Mouse (Mus musculus): ENCODE data around the gene Gpr35. TPM values are rescaled to one million over a fixed set of nuclear protein-coding genes. Genes with fewer than 3 reads are reported as not detected.
"Not testable (repeated sequence)": the region's sequence is repeated elsewhere in the genome, so short reads cannot be mapped to it uniquely, and the experiment has no call there.

Gene Gpr35
- total RNA-seq, 2 experiments from 2014 or later = 0.13 to 0.66 TPM

- no peak for DNase-seq (ENCODE audit: low spot score in 2 of 2)
Measured at GRCm38 (mm10) chr1:92930171-92930706, 20.4 kb upstream of the Gpr35 start.

GRCm38 (mm10) chr1:92933611-92934010, 17.1 kb upstream of the Gpr35 start:
- DNase-seq (ENCODE audit: low spot score in 2 of 2) = no peak

- peak; percentile 68 to 89 for DNase-seq (ENCODE audit: low spot score in 2 of 2)
Measured at GRCm38 (mm10) chr1:92934182-92934827, 16.4 kb upstream of the Gpr35 start, which contains the start of gene Capn10. Gene Capn10, plus strand, starts transcription at chr1:92934376.

GRCm38 (mm10) chr1:92935054-92935962, 15.4 kb upstream of the Gpr35 start:
- peak in 1 of 2 experiments; percentile 41 for DNase-seq (ENCODE audit: low spot score in 2 of 2)

- no peak for DNase-seq (ENCODE audit: low spot score in 2 of 2)
Measured at GRCm38 (mm10) chr1:92935977-92936376, 14.7 kb upstream of the Gpr35 start.

- no peak for DNase-seq (ENCODE audit: low spot score in 2 of 2)
Measured at GRCm38 (mm10) chr1:92936467-92936866, 14.2 kb upstream of the Gpr35 start.

- DNase-seq (ENCODE audit: low spot score in 2 of 2) = no peak
Measured at GRCm38 (mm10) chr1:92937797-92938196, 12.9 kb upstream of the Gpr35 start.

- DNase-seq (ENCODE audit: low spot score in 2 of 2) = no peak
Measured at GRCm38 (mm10) chr1:92939746-92940145, 10.9 kb upstream of the Gpr35 start.

- no peak for DNase-seq (ENCODE audit: low spot score in 2 of 2)
Measured at GRCm38 (mm10) chr1:92943219-92943989, 7.3 kb upstream of the Gpr35 start.

- DNase-seq (ENCODE audit: low spot score in 2 of 2) = no peak
Measured at GRCm38 (mm10) chr1:92947966-92948365, 2.7 kb upstream of the Gpr35 start.

GRCm38 (mm10) chr1:92949426-92949825, 1.2 kb upstream of the Gpr35 start:
- no peak for DNase-seq (ENCODE audit: low spot score in 2 of 2)

- DNase-seq (ENCODE audit: low spot score in 2 of 2) = peak in 1 of 2 experiments; percentile 1
Measured at GRCm38 (mm10) chr1:92953641-92954040, 3.0 kb downstream of the Gpr35 start.

GRCm38 (mm10) chr1:92956571-92957335, 6.1 kb downstream of the Gpr35 start:
- peak; percentile 18 to 58 for DNase-seq (ENCODE audit: low spot score in 2 of 2)

GRCm38 (mm10) chr1:92958999-92959398, 8.3 kb downstream of the Gpr35 start:
- no peak for DNase-seq (ENCODE audit: low spot score in 2 of 2)

GRCm38 (mm10) chr1:92970791-92971190, 20.1 kb downstream of the Gpr35 start:
- DNase-seq (ENCODE audit: low spot score in 2 of 2) = not testable (repeated sequence)

- DNase-seq (ENCODE audit: low spot score in 2 of 2) = no peak
Measured at GRCm38 (mm10) chr1:92971879-92972795, 21.5 kb downstream of the Gpr35 start.

GRCm38 (mm10) chr1:92972854-92973253, 22.2 kb downstream of the Gpr35 start:
- peak; percentile 16 to 58 for DNase-seq (ENCODE audit: low spot score in 2 of 2)

- no peak for DNase-seq (ENCODE audit: low spot score in 2 of 2)
Measured at GRCm38 (mm10) chr1:92976141-92976566, 25.5 kb downstream of the Gpr35 start.

GRCm38 (mm10) chr1:92978645-92979044, 28.0 kb downstream of the Gpr35 start:
- DNase-seq (ENCODE audit: low spot score in 2 of 2) = no peak

Data from gastrocnemius, postnatal 4 days (tissue).